Mouse (Mus musculus): ENCODE measurements around the gene Ankrd2. TPM values are rescaled to one million over a fixed set of nuclear protein-coding genes. Genes with fewer than 3 reads are reported as not detected.

The Ankrd2 gene
- total and polyA plus RNA-seq, 2 experiments from 2014 or later, result 0.42 to 1.5 TPM

DNA sequence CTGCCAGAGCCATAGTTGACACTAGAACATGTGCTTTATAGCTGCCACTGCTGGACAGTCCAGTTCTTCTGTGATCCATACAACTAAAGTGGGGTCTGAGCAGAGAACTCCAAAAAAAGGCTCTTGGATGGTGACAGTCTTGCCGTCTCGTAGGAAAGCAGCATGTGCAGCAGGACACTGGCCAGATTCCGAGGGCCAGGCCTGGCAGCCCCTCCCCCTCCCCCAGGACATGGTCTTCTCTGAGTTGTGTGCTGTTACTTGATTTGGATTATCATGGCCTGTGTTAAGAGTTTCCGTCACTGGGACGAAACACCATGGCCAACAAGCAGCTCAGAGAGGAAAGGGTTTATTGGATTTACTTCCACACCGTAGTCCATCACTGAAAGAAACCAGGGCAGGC lies 31.5 kb upstream of the Ankrd2 start:
- Histone ChIP-seq H3K4me2 (ENCODE audit: low read depth, low read length) (no peak overlapping the region), H3K27ac (no peak overlapping the region), H3K9ac (replicated peaks; ENCODE audit: low read length) (no peak overlapping the region), H3K36me3 (ENCODE audit: insufficient read depth, low read length) (no peaks in the 10 kb centered on the region), H3K4me3 (ENCODE audit: low read length) (no peak overlapping the region), H3K9me3 (ENCODE audit: low read length) (no peaks in the 10 kb centered on the region), H3K27me3 (ENCODE audit: insufficient read depth, low read length) (no peaks in the 10 kb centered on the region), H3K4me1 (ENCODE audit: insufficient read depth, low read length) (no peaks in the 10 kb centered on the region)
- WGBS, result 62% methylated on average over 6 of the region's 6 CpGs
- DNase-seq (ENCODE audit: low spot score) (no peak), ATAC-seq (no peak)
- TF ChIP-seq CTCF (IDR thresholded peaks at IDR 0.05; ENCODE audit: low read depth), result no peak

DNA sequence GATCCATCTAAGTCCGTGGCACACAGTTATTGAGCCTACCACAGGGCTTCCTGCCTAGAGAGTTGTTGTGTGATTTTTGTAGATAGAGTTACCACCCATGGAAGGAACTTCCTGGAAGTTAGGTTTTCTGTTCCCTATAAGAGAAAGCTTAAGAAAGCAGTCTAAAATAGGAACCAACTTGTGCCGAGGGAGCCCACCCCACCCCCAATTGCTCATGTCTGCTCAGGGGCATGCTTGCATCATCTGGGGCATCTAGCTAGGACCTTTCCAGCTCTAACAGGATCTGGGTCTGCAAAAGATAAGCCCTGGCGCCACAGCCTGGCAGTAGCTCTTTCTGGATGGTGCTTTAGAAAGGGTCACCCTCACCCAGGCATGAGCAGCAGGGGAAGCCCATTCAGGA lies 30.2 kb upstream of the Ankrd2 start:
- Histone ChIP-seq H3K9me3 (ENCODE audit: low read length) (no peaks in the 10 kb centered on the region), H3K27me3 (ENCODE audit: insufficient read depth, low read length) (no peaks in the 10 kb centered on the region), H3K4me1 (ENCODE audit: insufficient read depth, low read length) (no peaks in the 10 kb centered on the region), H3K4me2 (ENCODE audit: low read depth, low read length) (no peak overlapping the region), H3K27ac (no peak overlapping the region), H3K9ac (replicated peaks; ENCODE audit: low read length) (no peak overlapping the region), H3K4me3 (ENCODE audit: low read length) (no peak overlapping the region), H3K36me3 (ENCODE audit: insufficient read depth, low read length) (no peaks in the 10 kb centered on the region)
- no peak for ATAC-seq
- no peak for DNase-seq (ENCODE audit: low spot score)
- WGBS, result 84% methylated on average over 3 of the region's 3 CpGs
- no peak for TF ChIP-seq CTCF (IDR thresholded peaks at IDR 0.05; ENCODE audit: low read depth)

DNA sequence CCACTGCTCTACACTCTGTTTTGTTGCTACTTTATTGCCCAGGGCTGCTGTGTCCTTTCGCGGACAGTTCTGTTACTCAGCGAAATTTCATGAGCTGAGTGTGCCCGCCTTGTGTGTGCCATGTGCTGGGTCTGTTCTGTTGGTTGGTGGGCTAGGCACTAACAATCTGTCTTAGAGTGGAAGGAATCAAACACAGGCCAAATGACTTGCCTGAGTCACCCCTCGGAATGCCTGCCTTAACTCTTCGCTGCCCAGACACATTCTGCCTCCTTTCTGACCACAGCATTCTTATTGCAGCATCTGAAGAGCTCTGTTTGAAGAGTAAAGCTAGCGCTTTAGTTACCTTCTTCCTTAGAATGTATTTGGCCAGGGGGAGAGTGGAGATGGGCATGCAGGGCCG lies 29.2 kb upstream of the Ankrd2 start:
- WGBS, result 76% methylated on average over 8 of the region's 8 CpGs
- Histone ChIP-seq H3K9ac (replicated peaks; ENCODE audit: low read length) (no peak overlapping the region), H3K4me1 (ENCODE audit: insufficient read depth, low read length) (no peaks in the 10 kb centered on the region; the same call in 1 of the 2 replicates), H3K27me3 (ENCODE audit: insufficient read depth, low read length) (no peaks in the 10 kb centered on the region), H3K4me2 (ENCODE audit: low read depth, low read length) (no peak overlapping the region), H3K4me3 (ENCODE audit: low read length) (no peak overlapping the region), H3K27ac (no peak overlapping the region), H3K36me3 (ENCODE audit: insufficient read depth, low read length) (no peaks in the 10 kb centered on the region), H3K9me3 (ENCODE audit: low read length) (no peaks in the 10 kb centered on the region)
- no peak for TF ChIP-seq CTCF (IDR thresholded peaks at IDR 0.05; ENCODE audit: low read depth)
- no peak for DNase-seq (ENCODE audit: low spot score)
- no peak for ATAC-seq

DNA sequence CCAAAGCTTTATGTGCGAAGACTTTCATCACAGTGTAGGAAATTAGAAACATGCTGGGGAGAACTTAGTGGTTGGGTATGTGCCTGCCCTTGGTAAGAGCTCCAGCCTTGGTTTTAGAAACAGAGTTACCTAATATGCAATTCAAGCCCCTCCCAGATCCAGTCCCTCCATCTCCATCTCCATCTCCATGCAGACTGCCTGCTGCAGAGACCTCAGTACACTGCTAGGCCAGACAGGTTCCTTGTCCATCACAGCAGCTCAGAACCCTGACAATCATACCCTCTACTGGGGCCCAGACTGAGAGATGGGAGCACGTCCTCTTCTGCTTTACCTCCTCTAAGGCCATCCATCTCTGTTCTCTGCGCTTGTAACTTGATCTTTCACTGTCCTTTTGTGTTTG lies 27.2 kb upstream of the Ankrd2 start:
- H3K9me3 ChIP-seq (ENCODE audit: low read length), result no peaks in the 10 kb centered on the region
- no peak for TF ChIP-seq CTCF (IDR thresholded peaks at IDR 0.05; ENCODE audit: low read depth)
- H3K27ac ChIP-seq, result no peak overlapping the region; the same call in 1 of the 2 replicates
- H3K27me3 ChIP-seq (ENCODE audit: insufficient read depth, low read length), result no peaks in the 10 kb centered on the region
- H3K36me3 ChIP-seq (ENCODE audit: insufficient read depth, low read length), result no peaks in the 10 kb centered on the region
- WGBS, result 51% methylated on average over 3 of the region's 3 CpGs
- no peak overlapping the region for H3K9ac ChIP-seq (replicated peaks; ENCODE audit: low read length)
- no peak for DNase-seq (ENCODE audit: low spot score)
- no peak overlapping the region for H3K4me3 ChIP-seq (ENCODE audit: low read length)
- H3K4me1 ChIP-seq (ENCODE audit: insufficient read depth, low read length), result no peaks in the 10 kb centered on the region; the same call in 1 of the 2 replicates
- no peak for ATAC-seq
- H3K4me2 ChIP-seq (ENCODE audit: low read depth, low read length), result no peak overlapping the region

DNA sequence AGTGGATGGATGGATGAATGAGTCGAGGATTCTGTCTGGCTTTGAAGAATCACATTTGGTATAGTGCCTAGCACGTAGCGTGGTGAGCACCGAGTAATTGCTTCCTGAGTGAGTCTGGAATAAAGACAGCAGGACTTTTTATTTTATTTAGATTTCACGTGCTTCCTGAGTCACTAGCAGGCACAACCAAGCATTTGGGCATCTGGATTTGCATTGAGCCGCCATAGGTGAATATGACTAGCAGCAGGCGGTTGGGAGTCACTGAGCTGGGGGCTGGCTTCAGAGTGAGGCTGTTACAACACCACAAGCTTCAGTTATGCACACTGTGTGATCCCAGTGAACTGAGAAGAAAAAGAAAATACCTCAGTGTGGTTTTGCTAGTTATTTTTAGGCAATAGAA lies 26.7 kb upstream of the Ankrd2 start:
- DNase-seq (ENCODE audit: low spot score) (no peak), ATAC-seq (no peak)
- TF ChIP-seq CTCF (IDR thresholded peaks at IDR 0.05; ENCODE audit: low read depth), result no peak
- H3K9me3 ChIP-seq (ENCODE audit: low read length), result no peaks in the 10 kb centered on the region
- no peak overlapping the region for H3K4me2 ChIP-seq (ENCODE audit: low read depth, low read length)
- no peak overlapping the region; the same call in 1 of the 2 replicates for H3K27ac ChIP-seq
- no peaks in the 10 kb centered on the region; the same call in 1 of the 2 replicates for H3K4me1 ChIP-seq (ENCODE audit: insufficient read depth, low read length)
- no peaks in the 10 kb centered on the region for H3K27me3 ChIP-seq (ENCODE audit: insufficient read depth, low read length)
- no peak overlapping the region for H3K9ac ChIP-seq (replicated peaks; ENCODE audit: low read length)
- H3K4me3 ChIP-seq (ENCODE audit: low read length), result no peak overlapping the region
- WGBS, result 67% methylated on average over 7 of the region's 7 CpGs
- no peaks in the 10 kb centered on the region for H3K36me3 ChIP-seq (ENCODE audit: insufficient read depth, low read length)

DNA sequence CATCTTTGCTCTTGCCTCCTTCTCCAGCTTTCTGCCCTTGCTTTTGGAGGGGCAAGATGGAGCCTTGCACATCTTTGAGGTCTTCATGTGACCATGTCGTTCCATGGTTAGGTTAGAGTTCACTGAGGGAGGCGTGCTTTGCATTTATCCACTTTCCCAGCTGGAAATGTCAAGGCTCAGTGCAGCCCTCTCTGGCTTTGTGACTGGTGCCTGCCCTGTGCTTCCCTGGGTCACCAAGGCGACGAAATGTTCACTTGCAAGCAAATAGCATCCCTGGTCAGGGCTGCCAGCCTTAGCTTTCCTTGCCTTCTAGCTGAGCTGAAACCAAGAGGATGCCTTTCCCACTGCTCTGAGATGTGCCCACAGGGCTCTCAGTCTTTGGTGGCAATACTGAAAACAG lies 25.4 kb upstream of the Ankrd2 start:
- 0 out of 2 replicates have a peak overlapping the region, but pooled peaks have one; percentile 7 for H3K27ac ChIP-seq
- H3K4me2 ChIP-seq (ENCODE audit: low read depth, low read length), result no peak overlapping the region
- no peaks in the 10 kb centered on the region for H3K27me3 ChIP-seq (ENCODE audit: insufficient read depth, low read length)
- peak; percentile 44 for DNase-seq (ENCODE audit: low spot score)
- no peaks in the 10 kb centered on the region for H3K9me3 ChIP-seq (ENCODE audit: low read length)
- TF ChIP-seq CTCF (IDR thresholded peaks at IDR 0.05; ENCODE audit: low read depth), result no peak
- H3K36me3 ChIP-seq (ENCODE audit: insufficient read depth, low read length), result no peaks in the 10 kb centered on the region
- 0 out of 2 replicates have a peak, but pooled peaks have one; percentile 40 for ATAC-seq
- H3K4me1 ChIP-seq (ENCODE audit: insufficient read depth, low read length), result no peaks in the 10 kb centered on the region; the same call in 1 of the 2 replicates
- H3K4me3 ChIP-seq (ENCODE audit: low read length), result no peak overlapping the region
- WGBS, result 43% methylated on average over 4 of the region's 4 CpGs
- no peak overlapping the region for H3K9ac ChIP-seq (replicated peaks; ENCODE audit: low read length)

DNA sequence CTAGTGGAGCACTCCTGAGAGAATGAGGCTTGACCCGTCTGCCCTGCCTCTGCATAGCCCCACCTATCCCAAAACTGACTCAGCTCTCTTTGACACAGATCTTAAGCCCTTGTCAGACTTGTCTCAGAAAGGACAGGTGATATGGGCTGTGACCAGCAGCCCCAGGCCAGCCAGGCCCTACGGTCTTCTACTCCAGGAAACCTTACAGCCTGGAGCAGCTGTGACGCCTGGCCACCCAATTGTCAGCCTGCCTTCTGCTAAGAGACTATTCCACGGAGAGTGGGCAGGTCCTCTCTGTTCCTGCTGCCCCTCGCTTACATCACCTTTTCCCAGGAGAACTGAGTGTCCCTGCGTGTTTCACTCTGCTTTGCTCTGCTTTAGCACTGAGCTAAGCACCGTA lies 24.7 kb upstream of the Ankrd2 start:
- TF ChIP-seq CTCF (IDR thresholded peaks at IDR 0.05; ENCODE audit: low read depth), result no peak
- no peaks in the 10 kb centered on the region for H3K9me3 ChIP-seq (ENCODE audit: low read length)
- ATAC-seq (no peak), DNase-seq (ENCODE audit: low spot score) (no peak)
- WGBS, result 82% methylated on average over 7 of the region's 7 CpGs
- no peak overlapping the region for H3K27ac ChIP-seq
- H3K4me2 ChIP-seq (ENCODE audit: low read depth, low read length), result no peak overlapping the region
- no peak overlapping the region for H3K4me3 ChIP-seq (ENCODE audit: low read length)
- no peaks in the 10 kb centered on the region for H3K27me3 ChIP-seq (ENCODE audit: insufficient read depth, low read length)
- no peak overlapping the region for H3K9ac ChIP-seq (replicated peaks; ENCODE audit: low read length)
- no peaks in the 10 kb centered on the region; the same call in 1 of the 2 replicates for H3K4me1 ChIP-seq (ENCODE audit: insufficient read depth, low read length)
- no peaks in the 10 kb centered on the region for H3K36me3 ChIP-seq (ENCODE audit: insufficient read depth, low read length)
